In the genomic region with DNA sequence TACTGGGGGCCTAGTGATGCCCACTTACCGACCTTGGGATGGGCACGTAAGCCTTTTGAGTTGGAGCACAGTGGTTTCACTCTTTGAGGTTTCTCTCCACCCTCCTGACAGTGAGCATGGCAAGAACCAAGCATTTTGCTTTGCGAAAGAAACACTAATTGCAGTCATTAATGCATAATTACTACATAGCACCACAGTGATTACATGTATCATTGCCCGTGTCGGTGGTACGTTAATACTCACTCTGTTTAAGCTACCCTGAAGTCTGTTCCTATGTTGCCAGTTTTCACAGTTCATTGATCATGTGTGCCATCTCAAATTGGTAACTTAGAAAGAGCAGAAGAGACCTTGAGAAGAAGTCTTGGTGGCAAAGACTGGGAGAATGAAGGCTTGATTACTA, we compare ENCODE assay signal across 18 mouse cellular contexts.
"Had no signal": no experiment of that assay in that cellular context is flagged by ENCODE, and none has a peak within 500 bp of the region (broad histone marks: within the 10 kb centered on the region; RNA-seq: fewer than 3 reads in every experiment).

No protein-coding gene starts in this region.

- DNase-seq: kidney, postnatal 10 days; kidney, postnatal 36 days; liver; thymus, adult 18-20 months; thymus, postnatal 14 days; thymus, postnatal 4 days had no signal

- H3K27ac ChIP-seq: kidney, embryonic 15.5 days; limb, embryonic 10.5 days; limb, embryonic 13.5 days; liver, embryonic 12.5 days; liver, embryonic 15.5 days; lung, embryonic 15.5 days; midbrain, embryonic 10.5 days; midbrain, embryonic 13.5 days; neural tube, embryonic 13.5 days had no signal

- H3K9me3 ChIP-seq: kidney, embryonic 15.5 days; limb, embryonic 10.5 days; limb, embryonic 13.5 days; liver, embryonic 12.5 days; liver, embryonic 15.5 days; lung, embryonic 15.5 days; midbrain, embryonic 10.5 days; midbrain, embryonic 13.5 days; neural tube, embryonic 13.5 days had no signal

- H3K27me3 ChIP-seq: kidney, embryonic 15.5 days; limb, embryonic 13.5 days; liver, embryonic 12.5 days; liver, embryonic 15.5 days; lung, embryonic 15.5 days; megakaryocyte, embryonic 14.5 days; midbrain, embryonic 13.5 days; neural tube, embryonic 13.5 days had no signal

- H3K4me2 ChIP-seq: kidney, embryonic 15.5 days; limb, embryonic 13.5 days; liver, embryonic 12.5 days; liver, embryonic 15.5 days; lung, embryonic 15.5 days; midbrain, embryonic 13.5 days; neural tube, embryonic 13.5 days had no signal

- H3K4me1 ChIP-seq: liver, embryonic 12.5 days; liver, embryonic 15.5 days; megakaryocyte, embryonic 14.5 days; midbrain, embryonic 13.5 days had no signal

- H3K4me3 ChIP-seq: kidney, embryonic 15.5 days; limb, embryonic 10.5 days; limb, embryonic 13.5 days; liver, embryonic 12.5 days; liver, embryonic 15.5 days; lung, embryonic 15.5 days; megakaryocyte, embryonic 14.5 days; midbrain, embryonic 10.5 days; midbrain, embryonic 13.5 days; myocyte; neural tube, embryonic 13.5 days had no signal

- H3K36me3 ChIP-seq: kidney, embryonic 15.5 days; limb, embryonic 10.5 days; limb, embryonic 13.5 days; liver, embryonic 12.5 days; liver, embryonic 15.5 days; lung, embryonic 15.5 days; midbrain, embryonic 10.5 days; midbrain, embryonic 13.5 days; neural tube, embryonic 13.5 days had no signal

- H3K9ac ChIP-seq: kidney, embryonic 15.5 days; limb, embryonic 13.5 days; liver, embryonic 12.5 days; liver, embryonic 15.5 days; lung, embryonic 15.5 days; midbrain, embryonic 13.5 days; neural tube, embryonic 13.5 days had no signal

- ATAC-seq: liver, embryonic 12.5 days; midbrain, embryonic 13.5 days; midbrain, embryonic 16.5 days had no signal
